Mouse (Mus musculus): ENCODE data around the gene Myo18b. TPM values are rescaled to one million over a fixed set of nuclear protein-coding genes. Genes with fewer than 3 reads are reported as not detected.
A peak's percentile ranks its signal among the peaks of the same experiment; 100 is the strongest.

Myo18b gene
- polyA plus RNA-seq, 1 experiment from 2014 or later = 0.19 TPM

- Histone ChIP-seq H3K36me3 (replicated peaks) (no peaks in the 10 kb centered on the region; the same call in 1 of the 2 replicates), H3K4me3 (no peak overlapping the region), H3K9me3 (no peaks in the 10 kb centered on the region), H3K27ac (replicated peaks) (no peak overlapping the region), H3K4me1 (peaks cover 16% of the 10 kb centered on the region; the same call in 1 of the 2 replicates), H3K27me3 (replicated peaks; ENCODE audit: low read depth, poor library complexity, severe bottlenecking) (no peaks in the 10 kb centered on the region)
- DNase-seq (ENCODE audit: low spot score) = no peak
Observed at GRCm38 (mm10) chr5:112921914-112922313, 25.8 kb upstream of the Myo18b start.

- Histone ChIP-seq H3K27ac (replicated peaks) (no peak overlapping the region), H3K4me1 (peaks cover 28% of the 10 kb centered on the region), H3K9me3 (no peaks in the 10 kb centered on the region), H3K36me3 (replicated peaks) (peaks cover 2% of the 10 kb centered on the region; the same call in 1 of the 2 replicates), H3K4me3 (no peak overlapping the region), H3K27me3 (replicated peaks; ENCODE audit: low read depth, poor library complexity, severe bottlenecking) (no peaks in the 10 kb centered on the region)
- 86% methylated on average over 5 of the region's 5 CpGs for WGBS
- DNase-seq (ENCODE audit: low spot score) = no peak
Observed at GRCm38 (mm10) chr5:112910381-112910780, 14.2 kb upstream of the Myo18b start.

- no peaks in the 10 kb centered on the region for H3K27me3 ChIP-seq (replicated peaks; ENCODE audit: low read depth, poor library complexity, severe bottlenecking)
- H3K27ac ChIP-seq (replicated peaks) = peak overlapping the region; percentile 21; the same call in 1 of the 2 replicates
- no peaks in the 10 kb centered on the region for H3K36me3 ChIP-seq (replicated peaks)
- no peak overlapping the region for H3K4me3 ChIP-seq
- H3K4me1 ChIP-seq = peaks cover 20% of the 10 kb centered on the region
- no peaks in the 10 kb centered on the region for H3K9me3 ChIP-seq
- WGBS = 50% methylated on average over 2 of the region's 2 CpGs
- DNase-seq (ENCODE audit: low spot score) = peak; percentile 20
Observed at GRCm38 (mm10) chr5:112908169-112908614, 12.0 kb upstream of the Myo18b start.

GRCm38 (mm10) chr5:112907504-112907903 is 11.3 kb upstream of the Myo18b start:
- Histone ChIP-seq H3K27ac (replicated peaks) (no peak overlapping the region), H3K4me3 (no peak overlapping the region), H3K27me3 (replicated peaks; ENCODE audit: low read depth, poor library complexity, severe bottlenecking) (no peaks in the 10 kb centered on the region), H3K36me3 (replicated peaks) (no peaks in the 10 kb centered on the region), H3K4me1 (peaks cover 20% of the 10 kb centered on the region), H3K9me3 (no peaks in the 10 kb centered on the region)
- 75% methylated on average over 6 of the region's 6 CpGs for WGBS
- no peak for DNase-seq (ENCODE audit: low spot score)

GRCm38 (mm10) chr5:112893462-112894060 is 2.6 kb downstream of the Myo18b start:
- no peak overlapping the region for H3K27ac ChIP-seq (replicated peaks)
- no peaks in the 10 kb centered on the region for H3K9me3 ChIP-seq
- H3K36me3 ChIP-seq (replicated peaks) = no peaks in the 10 kb centered on the region
- no peak for DNase-seq (ENCODE audit: low spot score)
- H3K4me1 ChIP-seq = peaks cover 18% of the 10 kb centered on the region; the same call in 1 of the 2 replicates
- no peak overlapping the region for H3K4me3 ChIP-seq
- H3K27me3 ChIP-seq (replicated peaks; ENCODE audit: low read depth, poor library complexity, severe bottlenecking) = no peaks in the 10 kb centered on the region
- 80% methylated on average over 5 of the region's 5 CpGs for WGBS

- Histone ChIP-seq H3K27ac (replicated peaks) (no peak overlapping the region), H3K4me1 (peaks cover 21% of the 10 kb centered on the region; the same call in 1 of the 2 replicates), H3K9me3 (no peaks in the 10 kb centered on the region), H3K4me3 (no peak overlapping the region), H3K36me3 (replicated peaks) (no peaks in the 10 kb centered on the region), H3K27me3 (replicated peaks; ENCODE audit: low read depth, poor library complexity, severe bottlenecking) (no peaks in the 10 kb centered on the region)
- DNase-seq (ENCODE audit: low spot score) = no peak
Observed at GRCm38 (mm10) chr5:112892411-112892810, 3.8 kb downstream of the Myo18b start.

- H3K27ac ChIP-seq (replicated peaks) = no peak overlapping the region
- H3K4me3 ChIP-seq = no peak overlapping the region
- H3K27me3 ChIP-seq (replicated peaks; ENCODE audit: low read depth, poor library complexity, severe bottlenecking) = no peaks in the 10 kb centered on the region
Observed at GRCm38 (mm10) chr5:112888651-112889050, 7.5 kb downstream of the Myo18b start.

GRCm38 (mm10) chr5:112886687-112887491 is 9.3 kb downstream of the Myo18b start:
- no peaks in the 10 kb centered on the region for H3K9me3 ChIP-seq

More at GRCm38 (mm10) chr5:112888651-112889050, 7.5 kb downstream of the Myo18b start:
- WGBS = 70% methylated on average over 7 of the region's 7 CpGs
- no peak for DNase-seq (ENCODE audit: low spot score)
- H3K4me1 ChIP-seq = peaks cover 20% of the 10 kb centered on the region
- H3K36me3 ChIP-seq (replicated peaks) = no peaks in the 10 kb centered on the region
- H3K9me3 ChIP-seq = no peaks in the 10 kb centered on the region

GRCm38 (mm10) chr5:112877391-112878115 is 18.6 kb downstream of the Myo18b start:
- 0 out of 2 replicates have a peak overlapping the region, but pooled peaks have one; percentile 14 for H3K27ac ChIP-seq (replicated peaks)

More at GRCm38 (mm10) chr5:112886687-112887491, 9.3 kb downstream of the Myo18b start:
- H3K4me1 ChIP-seq = peaks cover 20% of the 10 kb centered on the region
- H3K36me3 ChIP-seq (replicated peaks) = no peaks in the 10 kb centered on the region
- H3K4me3 ChIP-seq = no peak overlapping the region
- DNase-seq (ENCODE audit: low spot score) = no peak
- peak overlapping the region; percentile 36; the same call in 1 of the 2 replicates for H3K27ac ChIP-seq (replicated peaks)
- 65% methylated on average over 17 of the region's 17 CpGs for WGBS
- no peaks in the 10 kb centered on the region for H3K27me3 ChIP-seq (replicated peaks; ENCODE audit: low read depth, poor library complexity, severe bottlenecking)

GRCm38 (mm10) chr5:112876846-112877390 is 19.2 kb downstream of the Myo18b start:
- DNase-seq (ENCODE audit: low spot score) = peak; percentile 43
- WGBS = 40% methylated on average over 4 of the region's 4 CpGs
- Histone ChIP-seq H3K27me3 (replicated peaks; ENCODE audit: low read depth, poor library complexity, severe bottlenecking) (peaks cover 23% of the 10 kb centered on the region), H3K36me3 (replicated peaks) (no peaks in the 10 kb centered on the region), H3K4me1 (peaks cover 28% of the 10 kb centered on the region), H3K4me3 (no peak overlapping the region), H3K9me3 (no peaks in the 10 kb centered on the region), H3K27ac (replicated peaks) (no peak overlapping the region)

More at GRCm38 (mm10) chr5:112877391-112878115, 18.6 kb downstream of the Myo18b start:
- no peak for DNase-seq (ENCODE audit: low spot score)
- WGBS = 52% methylated on average over 14 of the region's 14 CpGs
- Histone ChIP-seq H3K27me3 (replicated peaks; ENCODE audit: low read depth, poor library complexity, severe bottlenecking) (peaks cover 17% of the 10 kb centered on the region; the same call in 1 of the 2 replicates), H3K36me3 (replicated peaks) (no peaks in the 10 kb centered on the region), H3K4me1 (peaks cover 26% of the 10 kb centered on the region), H3K4me3 (no peak overlapping the region), H3K9me3 (no peaks in the 10 kb centered on the region)

GRCm38 (mm10) chr5:112872999-112873398 is 23.2 kb downstream of the Myo18b start:
- peaks cover 16% of the 10 kb centered on the region for H3K4me1 ChIP-seq
- no peaks in the 10 kb centered on the region for H3K9me3 ChIP-seq
- no peak overlapping the region for H3K4me3 ChIP-seq
- peaks cover 36% of the 10 kb centered on the region for H3K27me3 ChIP-seq (replicated peaks; ENCODE audit: low read depth, poor library complexity, severe bottlenecking)
- no peak for DNase-seq (ENCODE audit: low spot score)
- H3K36me3 ChIP-seq (replicated peaks) = no peaks in the 10 kb centered on the region
- WGBS = 77% methylated on average over 6 of the region's 6 CpGs
- no peak overlapping the region for H3K27ac ChIP-seq (replicated peaks)

GRCm38 (mm10) chr5:112870729-112871128 is 25.4 kb downstream of the Myo18b start:
- no peaks in the 10 kb centered on the region for H3K36me3 ChIP-seq (replicated peaks)
- WGBS = 22% methylated on average over 9 of the region's 9 CpGs
- H3K9me3 ChIP-seq = no peaks in the 10 kb centered on the region
- no peak overlapping the region for H3K27ac ChIP-seq (replicated peaks)
- H3K27me3 ChIP-seq (replicated peaks; ENCODE audit: low read depth, poor library complexity, severe bottlenecking) = peaks cover 40% of the 10 kb centered on the region
- 0 out of 2 replicates have a peak, but pooled peaks cover 4% of the 10 kb centered on the region for H3K4me1 ChIP-seq
- H3K4me3 ChIP-seq = no peak overlapping the region
- peak; percentile 73 for DNase-seq (ENCODE audit: low spot score)
